Mouse (Mus musculus) lung, adult 2 months (tissue): ENCODE data around the gene Phex. TPM values are rescaled to one million over a fixed set of nuclear protein-coding genes. Genes with fewer than 3 reads are reported as not detected.
A peak's percentile ranks its signal among the peaks of the same experiment; 100 is the strongest.

Experiments used
- DNase-seq: peaks from one replicate; pipeline ENCODE4 v3.0.0; 2022
- H3K4me1 ChIP-seq: fragments of 200-500 bp; 2 replicates; pipeline ENCODE4 v1.6.1; 2011; ENCODE audit warnings: low read length; ENCODE audit not compliant: control insufficient read depth, insufficient read depth
- H3K4me3 ChIP-seq: fragments of 200-500 bp; replicated peaks from 2 replicates; pipeline ENCODE3; 2011; ENCODE audit warnings: low read depth, mild to moderate bottlenecking, control low read depth, low read length; ENCODE audit errors: extremely low read depth
- CTCF ChIP-seq: fragments of 200-500 bp; IDR thresholded peaks from 2 replicates; pipeline ENCODE4 v1.5.1; 2011; ENCODE audit warnings: mild to moderate bottlenecking, low read length, control low read depth; ENCODE audit not compliant: insufficient read depth
- POLR2A ChIP-seq: fragments of 200-500 bp; IDR thresholded peaks from 2 replicates; pipeline ENCODE4 v1.6.1; 2011; ENCODE audit warnings: low read depth, mild to moderate bottlenecking, control low read depth, low read length, borderline replicate concordance; ENCODE audit errors: extremely low read depth
- WGBS: fragments of 180-500 bp; shearing (Covaris S2); methylation state at CpG from one replicate; pipeline ENCODE4 v1.1.7; 2018; 5-methylcytosine and 5-hydroxymethylcytosine counted together
- polyA plus RNA-seq: library from polyadenylated mRNA; depleted of rRNA; stranded (reverse); fragments of >200 nt; gene quantifications from 2 replicates; pipeline ENCODE4 v1.2.3, GENCODE M21; 2012

The Phex gene
- polyA plus RNA-seq, 1 experiment = 0.21 TPM

DNA sequence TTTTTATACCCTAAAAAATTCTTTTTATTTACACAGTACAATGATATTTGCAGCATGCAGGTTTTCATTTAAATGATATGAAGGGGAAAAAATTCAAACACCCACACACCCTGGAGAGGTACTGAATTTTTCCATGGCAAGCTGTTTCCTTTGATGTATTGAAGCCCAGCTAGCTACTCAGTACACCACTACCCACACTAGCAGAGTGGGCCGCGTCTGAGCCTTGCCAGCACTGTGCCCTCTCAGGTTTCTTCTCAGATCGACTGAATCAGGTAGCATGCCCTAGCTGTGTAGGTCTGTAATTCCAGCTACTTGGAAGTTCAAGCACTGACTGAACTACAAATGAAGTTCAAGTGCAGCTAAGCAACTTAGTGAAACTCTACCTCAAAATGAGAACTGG lies 26.7 kb downstream of the Phex start:
- 85% methylated on average over 3 of the region's 3 CpGs for WGBS

DNA sequence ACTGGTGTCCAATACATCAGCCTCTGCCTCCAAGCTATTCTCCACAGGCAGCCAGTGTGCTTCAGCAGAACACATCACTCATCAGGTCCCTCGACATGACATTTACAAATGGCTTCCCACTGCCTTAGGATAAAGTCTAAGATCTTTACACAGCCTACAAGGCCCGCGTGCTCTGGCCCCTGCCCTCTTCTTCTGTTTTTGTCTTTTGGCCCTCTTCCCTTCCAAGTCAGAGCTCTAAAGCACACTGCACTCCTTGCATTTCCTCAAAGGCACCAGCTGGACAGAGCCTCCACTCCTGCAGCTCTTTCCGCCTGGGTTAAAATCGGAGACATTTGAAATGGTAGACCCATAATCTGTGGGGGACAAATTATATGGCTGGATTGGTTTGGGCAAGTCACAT lies 28.1 kb downstream of the Phex start:
- WGBS = 77% methylated on average over 5 of the region's 5 CpGs
- no peak for DNase-seq
- no peaks in the 10 kb centered on the region for H3K4me1 ChIP-seq
- H3K4me3 ChIP-seq = no peak overlapping the region
- TF ChIP-seq POLR2A (no peak), CTCF (no peak)

More for the DNA sequence above, 26.7 kb downstream of the Phex start:
- no peak for TF ChIP-seq CTCF
- no peak for TF ChIP-seq POLR2A
- Histone ChIP-seq H3K4me1 (no peaks in the 10 kb centered on the region), H3K4me3 (no peak overlapping the region)
- no peak for DNase-seq

DNA sequence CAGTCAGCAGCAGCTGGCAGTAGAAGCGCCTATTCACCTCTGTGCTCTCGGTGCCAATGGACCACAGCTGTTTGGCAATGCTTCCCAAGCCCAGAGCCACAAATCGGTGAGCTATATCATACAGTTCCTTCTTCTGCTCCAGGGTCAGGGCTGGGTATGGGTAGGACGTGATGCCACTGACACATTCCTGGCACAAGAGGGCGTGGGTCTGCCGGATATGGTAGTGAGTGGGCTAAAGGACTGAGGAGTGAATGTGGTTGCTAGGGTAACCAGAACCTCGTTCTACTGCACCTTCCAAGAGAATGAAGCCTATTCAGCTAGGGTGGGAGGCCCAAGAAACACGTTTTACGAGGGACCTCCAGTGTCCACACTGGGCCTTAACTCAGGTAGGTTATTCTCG lies 36.3 kb downstream of the Phex start:
- H3K4me3 ChIP-seq = no peak overlapping the region
- TF ChIP-seq POLR2A (no peak), CTCF (peak; percentile 23; the same call in 1 of the 2 replicates)
- WGBS = 52% methylated on average over 10 of the region's 10 CpGs
- no peaks in the 10 kb centered on the region for H3K4me1 ChIP-seq
- no peak for DNase-seq

DNA sequence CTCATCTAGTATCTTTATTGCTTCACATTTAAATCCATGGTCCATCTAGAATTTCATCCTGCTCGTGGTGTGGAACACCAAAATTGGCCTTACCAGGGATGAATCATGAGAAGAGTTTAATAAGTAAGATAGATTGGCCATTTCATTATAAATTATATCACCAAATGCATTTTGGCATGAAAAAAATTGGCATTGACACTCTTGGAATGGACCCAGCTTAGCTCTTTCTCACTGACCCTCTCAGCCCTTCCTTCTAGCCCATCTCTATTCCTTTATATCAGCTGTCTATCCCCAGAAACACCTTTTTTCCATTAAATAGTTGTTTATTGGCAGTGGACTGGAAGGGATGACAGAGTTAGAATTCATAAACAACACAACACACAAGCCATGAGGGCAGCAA lies 37.7 kb downstream of the Phex start:
- no peak for TF ChIP-seq POLR2A
- TF ChIP-seq CTCF = no peak
- DNase-seq = no peak
- 40% methylated on average over 1 of the region's 1 CpGs for WGBS

DNA sequence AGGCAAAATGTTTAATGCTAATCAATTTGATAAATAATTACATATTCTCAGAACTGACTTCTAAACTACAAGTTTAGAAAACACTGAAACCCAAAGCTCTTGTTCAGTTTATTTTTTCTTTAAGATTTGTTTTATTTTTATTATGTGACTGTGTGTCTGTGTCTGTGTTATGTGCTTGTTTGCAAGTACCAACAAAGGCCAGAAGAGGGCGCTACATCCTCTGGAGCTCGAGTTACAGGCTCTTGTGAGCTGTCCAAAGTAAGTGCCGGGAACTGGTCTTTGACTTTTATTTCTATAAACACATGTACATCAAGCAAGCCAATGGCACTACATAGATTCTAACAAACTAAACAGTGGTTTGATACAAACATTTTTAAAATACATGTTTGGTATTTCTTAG lies 41.2 kb downstream of the Phex start:
- TF ChIP-seq CTCF = no peak
- 51% methylated on average over 3 of the region's 3 CpGs for WGBS

More for the DNA sequence above, 37.7 kb downstream of the Phex start:
- Histone ChIP-seq H3K4me1 (no peaks in the 10 kb centered on the region), H3K4me3 (no peak overlapping the region)

DNA sequence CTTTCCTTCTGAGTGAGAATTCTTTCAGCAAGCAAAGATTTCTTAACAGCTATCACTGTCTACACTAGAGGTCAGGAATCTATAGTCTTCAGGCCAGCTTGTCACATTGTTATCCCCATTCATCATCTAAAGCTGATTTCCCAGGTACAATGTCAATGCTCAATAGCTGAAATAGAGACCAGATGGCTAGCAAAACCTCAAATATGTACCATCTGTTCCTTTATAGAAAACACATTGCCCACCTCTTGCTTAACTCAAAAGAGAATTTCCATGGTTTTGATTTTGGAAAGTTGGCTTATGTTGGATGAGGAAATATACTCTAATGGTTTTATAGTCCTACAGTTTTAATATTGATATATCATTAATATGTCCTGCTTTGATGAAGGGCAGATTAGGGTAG lies 45.9 kb downstream of the Phex start:
- H3K4me3 ChIP-seq = no peak overlapping the region
- no peaks in the 10 kb centered on the region for H3K4me1 ChIP-seq
- no peak for DNase-seq
- TF ChIP-seq CTCF = no peak
- no peak for TF ChIP-seq POLR2A

More for the DNA sequence above, 41.2 kb downstream of the Phex start:
- no peaks in the 10 kb centered on the region for H3K4me1 ChIP-seq
- H3K4me3 ChIP-seq = no peak overlapping the region
- DNase-seq = no peak

DNA sequence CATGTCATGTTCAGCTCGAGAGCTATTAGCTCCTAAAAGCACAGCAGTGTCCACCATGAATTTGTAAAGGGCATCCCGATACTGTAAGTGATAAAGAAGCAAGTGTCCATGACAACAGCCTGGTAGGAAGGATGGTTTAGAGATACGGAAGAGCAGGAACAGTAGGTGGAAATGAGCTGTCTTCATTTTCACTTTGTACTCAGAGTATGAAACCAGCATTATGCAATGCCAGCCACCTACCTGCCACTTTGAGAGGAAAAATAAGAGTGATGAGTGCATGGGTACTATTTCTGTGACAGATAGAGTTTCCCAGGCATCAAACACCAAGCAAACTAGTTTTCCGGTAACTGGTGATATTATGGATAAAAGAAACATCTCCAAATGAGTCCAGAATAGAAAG lies 59.6 kb downstream of the Phex start:
- TF ChIP-seq CTCF (no peak), POLR2A (no peak)
- DNase-seq = no peak
- WGBS = 78% methylated on average over 4 of the region's 4 CpGs
- Histone ChIP-seq H3K4me3 (no peak overlapping the region), H3K4me1 (no peaks in the 10 kb centered on the region)

DNA sequence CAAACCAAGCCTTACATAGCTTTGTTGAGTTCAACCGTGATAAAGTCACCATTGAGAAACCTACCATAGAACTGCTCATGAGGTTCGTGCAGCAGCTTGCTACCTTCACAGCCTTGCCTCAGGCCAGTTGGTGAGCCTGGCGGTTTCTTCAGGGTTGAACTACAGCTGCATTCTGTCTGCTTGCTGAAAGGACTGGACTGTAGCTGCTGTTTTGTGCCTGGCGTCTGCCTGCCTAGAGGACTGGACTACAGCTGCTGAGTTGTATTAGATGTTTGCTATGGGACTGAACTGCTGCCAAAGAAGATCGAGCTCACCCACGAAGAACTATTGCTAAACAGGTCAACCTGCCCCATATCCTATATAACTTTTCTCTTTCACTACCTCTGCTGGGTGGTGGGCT lies 68.9 kb downstream of the Phex start:
- TF ChIP-seq POLR2A = no peak
- no peak for TF ChIP-seq CTCF
- WGBS = 80% methylated on average over 6 of the region's 6 CpGs
- H3K4me3 ChIP-seq = no peak overlapping the region
- DNase-seq = no peak
- H3K4me1 ChIP-seq = no peaks in the 10 kb centered on the region

DNA sequence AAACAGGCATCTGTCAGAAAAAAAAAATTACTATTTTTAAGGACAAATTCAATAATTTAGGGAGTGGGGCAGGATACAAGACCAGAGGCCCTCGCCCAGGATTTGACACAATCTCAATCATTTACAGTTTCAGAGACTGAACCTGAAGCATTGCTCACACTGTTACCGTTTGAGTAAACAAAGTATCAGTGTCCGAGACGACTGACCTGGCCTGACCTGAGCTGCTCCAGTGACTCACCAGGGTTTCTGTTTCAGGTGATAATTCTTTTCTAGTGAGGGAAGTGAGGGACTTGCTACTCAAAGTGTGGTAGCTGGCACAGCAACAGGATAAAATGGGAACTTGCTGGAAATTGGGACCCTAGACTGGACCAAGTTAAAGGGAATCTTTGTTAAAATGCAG lies 80.4 kb downstream of the Phex start:
- TF ChIP-seq POLR2A (no peak), CTCF (no peak)
- H3K4me3 ChIP-seq = no peak overlapping the region
- no peaks in the 10 kb centered on the region for H3K4me1 ChIP-seq
- 32% methylated on average over 4 of the region's 4 CpGs for WGBS
- no peak for DNase-seq

DNA sequence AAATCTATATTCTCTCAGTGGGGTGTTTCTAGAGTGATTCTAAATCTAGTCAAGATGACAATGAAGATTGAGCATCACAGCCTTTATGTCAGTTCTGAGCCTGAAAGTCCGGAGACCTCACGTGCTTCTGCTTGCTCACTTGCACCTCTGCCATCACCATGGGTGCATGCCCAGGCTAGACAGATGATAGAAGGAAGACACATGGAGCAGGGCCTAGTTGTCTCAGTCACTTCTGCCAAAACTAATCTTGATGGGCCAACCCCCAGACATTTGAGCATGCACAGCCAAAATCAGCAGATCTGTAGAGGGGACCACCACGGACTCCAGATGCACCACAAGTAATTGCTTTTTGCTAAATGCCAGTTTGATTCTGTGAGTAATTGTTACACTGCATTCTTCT lies 85.3 kb downstream of the Phex start:
- DNase-seq = no peak
- no peak for TF ChIP-seq POLR2A
- no peak for TF ChIP-seq CTCF
- H3K4me1 ChIP-seq = no peaks in the 10 kb centered on the region
- no peak overlapping the region for H3K4me3 ChIP-seq
- WGBS = 75% methylated on average over 3 of the region's 3 CpGs

DNA sequence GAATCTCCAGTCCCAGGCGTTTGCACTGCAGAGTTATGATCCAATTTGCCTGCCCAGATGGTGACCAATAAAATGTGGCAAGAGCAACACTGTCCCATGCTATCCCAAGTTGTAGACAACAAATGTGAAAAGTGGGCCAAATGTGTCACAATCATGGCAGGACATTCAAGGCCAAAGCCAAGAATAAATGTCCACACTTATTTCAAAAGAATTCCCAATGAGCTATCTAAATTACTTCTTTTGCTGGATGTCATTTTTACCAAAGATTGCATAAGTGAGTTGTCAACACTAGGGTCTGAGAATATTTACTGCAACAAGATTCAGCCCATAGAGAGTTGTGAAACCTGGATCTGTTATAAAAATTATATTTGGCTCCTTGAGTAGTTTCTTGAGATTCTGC lies 86.7 kb downstream of the Phex start:
- TF ChIP-seq POLR2A (no peak), CTCF (no peak)
- Histone ChIP-seq H3K4me3 (no peak overlapping the region), H3K4me1 (no peaks in the 10 kb centered on the region)
- DNase-seq = no peak
- 49% methylated on average over 1 of the region's 1 CpGs for WGBS
